Comparison of ENCODE assay signal across 13 mouse cellular contexts in the genomic region with DNA sequence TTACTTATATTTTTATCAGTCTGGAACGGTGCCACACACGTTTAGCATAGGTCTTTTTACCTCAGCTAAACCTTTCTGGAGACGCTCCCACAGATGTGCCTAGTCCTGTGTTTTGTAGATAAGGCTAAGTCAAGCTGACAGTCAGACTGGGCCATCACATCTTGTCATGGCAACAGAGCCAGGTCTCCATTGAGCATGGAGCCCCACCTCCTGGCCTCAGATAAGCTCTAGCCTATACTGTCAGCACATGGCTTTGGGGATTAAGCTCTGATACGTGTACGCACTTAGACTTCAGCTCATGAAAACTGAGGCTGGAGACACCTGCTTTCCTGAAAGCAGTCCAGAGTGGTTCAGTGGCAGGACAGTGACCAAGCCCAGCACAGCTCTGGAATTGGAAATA.
"Had no signal": no experiment of that assay in that cellular context is flagged by ENCODE, and none has a peak within 500 bp of the region (broad histone marks: within the 10 kb centered on the region; RNA-seq: fewer than 3 reads in every experiment).

No protein-coding gene starts in this region.

- H3K4me3 ChIP-seq: limb, embryonic 10.5 days; midbrain, embryonic 13.5 days; stomach, embryonic 15.5 days had no signal

- H3K4me1 ChIP-seq: limb, embryonic 10.5 days; midbrain, embryonic 13.5 days; stomach, embryonic 15.5 days had no signal

- H3K27me3 ChIP-seq: midbrain, embryonic 13.5 days; stomach, embryonic 15.5 days had no signal

- ATAC-seq: intestine, postnatal 0 days; lung, postnatal 0 days; midbrain, embryonic 13.5 days had no signal

- H3K9me3 ChIP-seq: limb, embryonic 10.5 days; midbrain, embryonic 13.5 days; stomach, embryonic 15.5 days had no signal

- H3K27ac ChIP-seq: kidney, postnatal 0 days; limb, embryonic 10.5 days; midbrain, embryonic 13.5 days; stomach, embryonic 15.5 days had no signal

- H3K9ac ChIP-seq: midbrain, embryonic 13.5 days; stomach, embryonic 15.5 days had no signal

- H3K4me2 ChIP-seq: midbrain, embryonic 13.5 days; stomach, embryonic 15.5 days had no signal

- DNase-seq: kidney, adult 8-10 months; kidney, postnatal 36 days; lung, adult 2 months; lung, postnatal 36 days; right cerebral cortex, postnatal 14 days; thymus, adult 2 months; thymus, postnatal 25 days had no signal

- H3K36me3 ChIP-seq: limb, embryonic 10.5 days; midbrain, embryonic 13.5 days; stomach, embryonic 15.5 days had no signal
